Mouse (Mus musculus) frontal cortex, adult 2 months (tissue): ENCODE data around the gene Map3k4. TPM values are rescaled to one million over a fixed set of nuclear protein-coding genes. Genes with fewer than 3 reads are reported as not detected.

Source experiments
- DNase-seq, 2 experiments: peaks; one replicate each; pipeline ENCODE4 v3.0.0; 2022; ENCODE audit warnings: low spot score in 1 of 2; ENCODE audit errors: extremely low spot score in 1 of 2
- polyA plus RNA-seq: library from polyadenylated mRNA; depleted of rRNA; stranded (reverse); fragments of >200 nt; gene quantifications from 2 replicates; pipeline ENCODE4 v1.2.3, GENCODE M21; 2012; rRNA removed

The Map3k4 gene
- 25.7 and 29.0 TPM in 2 replicates for polyA plus RNA-seq

DNA sequence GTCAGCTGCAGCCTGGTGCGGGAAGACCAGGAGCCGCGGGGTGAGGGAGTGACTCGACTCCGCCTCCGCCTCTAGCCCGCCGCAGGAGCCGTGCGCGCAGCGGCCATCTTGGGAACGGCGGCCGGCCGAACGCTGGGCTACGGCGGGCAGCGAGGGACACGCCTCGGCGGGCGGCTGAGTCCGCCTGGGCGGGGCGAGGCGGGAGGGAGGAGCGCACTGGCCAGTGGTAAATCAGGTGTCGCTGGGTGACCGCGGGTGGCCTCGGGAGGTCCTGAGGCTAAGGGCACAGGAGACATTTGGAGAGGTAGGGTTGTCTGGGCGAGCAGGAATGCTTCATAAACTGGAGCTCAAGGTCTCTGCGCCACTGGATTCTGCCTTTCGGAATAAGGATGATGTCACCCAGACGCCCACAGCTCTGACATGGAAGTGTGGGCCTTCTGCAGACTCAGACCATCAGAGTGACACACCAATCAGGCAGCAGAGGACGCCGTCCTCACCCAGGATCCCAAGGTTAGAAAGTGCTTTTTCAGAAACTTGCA is at the start of gene Map3k4:
Map3k4 (minus strand) TSS at position 134 of the 539 bp plus-strand sequence.
- peak; percentile 77 to 93 for DNase-seq

DNA sequence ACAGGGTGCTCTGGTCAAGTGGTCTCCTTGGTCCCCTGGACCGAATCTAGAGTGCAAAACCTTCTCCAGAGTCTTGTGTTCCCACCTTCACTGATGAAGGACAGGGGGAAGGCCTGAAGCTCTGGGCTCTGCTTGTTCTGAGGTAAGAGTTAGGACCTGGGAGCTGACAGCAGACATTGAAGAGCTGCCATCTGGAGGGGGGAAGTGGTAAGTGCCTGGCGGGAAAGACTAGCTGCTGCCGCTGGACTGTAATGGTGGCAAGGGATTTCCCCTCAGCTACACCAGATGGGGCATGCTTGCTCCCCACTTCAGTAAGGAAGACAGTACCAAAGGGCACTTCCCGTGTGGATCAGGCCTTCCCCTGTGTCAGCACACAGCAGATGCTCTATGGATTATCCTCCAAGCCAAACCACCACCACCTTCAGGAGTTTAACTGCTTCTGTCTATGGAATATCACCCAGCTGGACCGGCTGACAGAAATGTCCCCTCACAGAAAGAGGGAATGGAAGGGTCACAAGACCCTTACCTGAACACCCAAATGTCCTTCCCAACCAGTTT is 48.9 kb upstream of the Map3k4 start:
- DNase-seq, result peak in 1 of 2 experiments; percentile 72

DNA sequence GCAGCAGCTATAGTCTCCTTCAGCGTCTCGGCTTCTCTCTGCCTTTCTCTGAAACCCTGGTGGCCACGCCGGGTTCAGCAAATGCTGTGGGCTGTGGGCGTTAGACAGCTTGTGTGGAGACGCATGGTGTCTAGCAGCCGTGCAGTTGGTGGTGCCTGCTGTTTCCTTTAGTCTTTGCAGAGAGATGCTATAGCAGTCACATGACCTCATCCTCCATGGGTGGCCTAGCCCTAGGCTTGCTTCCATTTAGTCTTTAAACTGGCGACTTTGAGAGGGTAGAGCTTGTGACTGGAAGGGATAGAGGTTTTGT is 45.8 kb upstream of the Map3k4 start:
- DNase-seq, result peak; percentile 11 to 49

DNA sequence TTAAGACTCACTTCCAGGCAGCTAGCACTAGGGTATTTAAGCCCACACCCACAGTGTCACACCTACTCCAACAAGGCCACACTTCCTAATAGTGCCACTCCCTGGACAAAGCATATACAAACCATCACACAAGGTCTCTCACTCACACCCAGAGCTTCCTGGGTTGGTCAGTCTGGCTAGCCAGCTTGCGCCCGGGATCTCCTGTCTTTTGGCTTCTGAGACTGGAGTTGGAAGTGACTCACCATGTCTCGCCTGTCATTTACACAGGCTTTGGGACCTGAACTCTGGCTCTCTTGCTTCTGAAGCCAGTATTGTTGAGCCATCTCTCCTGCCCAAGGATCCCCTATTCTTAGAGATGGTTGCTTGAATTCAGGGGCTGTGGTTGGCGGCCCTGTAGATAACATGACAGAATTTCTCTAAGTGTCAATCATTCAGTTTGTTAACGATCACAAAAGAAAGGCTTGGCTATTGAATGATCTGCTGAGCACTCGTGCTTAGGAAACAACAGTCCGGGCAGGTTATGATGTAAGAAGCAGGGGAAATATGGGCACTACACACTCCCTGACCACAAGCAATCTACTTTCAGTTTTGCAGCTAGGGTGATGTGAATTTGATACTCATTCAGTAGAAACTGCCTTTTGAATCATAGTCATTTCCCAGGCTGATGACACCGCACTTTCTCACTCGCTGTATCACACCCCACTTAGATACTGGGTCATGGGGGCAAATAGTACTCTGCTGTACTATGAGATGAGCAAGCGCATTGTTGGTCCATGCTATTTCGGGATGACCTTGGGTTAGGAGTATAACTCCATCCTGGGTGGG is 45.2 kb upstream of the Map3k4 start:
- DNase-seq, result no peak

DNA sequence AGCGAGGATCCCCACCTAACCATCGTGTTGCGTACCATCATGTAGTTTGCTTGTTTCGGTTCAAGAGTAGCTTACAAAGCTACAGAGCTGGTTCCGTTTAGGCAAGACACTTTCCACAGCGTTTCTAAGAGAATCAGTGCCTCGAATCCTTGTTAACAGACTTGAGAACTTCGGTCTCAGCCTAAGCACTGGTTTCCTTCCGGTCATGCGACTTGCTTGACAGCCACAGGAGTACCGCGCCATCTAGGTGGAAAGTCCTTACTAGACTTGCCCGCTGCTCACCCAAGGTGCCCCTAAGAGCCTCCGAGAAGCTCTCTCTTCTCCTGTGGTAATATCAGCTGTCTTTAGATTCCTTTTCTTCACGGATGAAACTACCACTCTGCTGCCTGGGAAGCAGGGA is 41.3 kb upstream of the Map3k4 start:
- no peak for DNase-seq

DNA sequence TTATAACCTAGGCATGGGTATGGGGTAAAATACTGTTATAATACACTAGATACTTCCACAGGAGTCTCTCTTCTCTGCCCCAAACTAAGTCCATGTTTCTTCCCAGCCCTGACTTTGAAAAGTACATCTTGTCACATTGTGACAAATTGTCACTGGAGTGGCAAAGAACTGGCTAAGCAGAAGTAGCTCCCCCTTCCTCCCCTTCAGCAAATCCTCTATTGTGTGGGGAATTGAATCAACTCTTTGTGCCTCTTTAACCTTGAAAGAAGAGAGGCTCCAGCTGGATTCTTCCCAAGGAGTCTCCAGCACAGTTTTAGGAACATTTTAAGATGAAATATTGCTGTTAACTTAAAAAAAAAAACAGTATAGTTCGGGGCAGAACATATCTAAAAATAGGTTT is 34.2 kb upstream of the Map3k4 start:
- no peak for DNase-seq

DNA sequence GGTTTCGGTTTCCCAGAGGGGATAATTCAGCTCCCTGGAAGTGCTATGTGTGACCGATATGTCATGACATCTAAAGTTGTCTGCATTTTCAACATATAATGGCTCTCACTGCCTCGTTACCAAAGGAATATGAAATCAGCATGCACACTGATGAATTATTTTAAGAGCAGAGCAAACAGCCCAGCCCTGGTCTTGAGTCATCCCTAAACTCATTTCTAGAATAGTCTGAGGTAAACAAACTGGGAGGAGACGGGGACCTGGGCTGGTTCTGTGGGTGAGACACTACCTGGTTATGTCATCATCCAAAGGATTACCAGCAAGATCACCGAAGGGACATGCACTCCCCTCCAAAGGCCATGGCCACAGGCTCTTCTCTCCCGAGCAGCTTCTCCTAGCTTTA is 33.0 kb upstream of the Map3k4 start:
- DNase-seq, result no peak

DNA sequence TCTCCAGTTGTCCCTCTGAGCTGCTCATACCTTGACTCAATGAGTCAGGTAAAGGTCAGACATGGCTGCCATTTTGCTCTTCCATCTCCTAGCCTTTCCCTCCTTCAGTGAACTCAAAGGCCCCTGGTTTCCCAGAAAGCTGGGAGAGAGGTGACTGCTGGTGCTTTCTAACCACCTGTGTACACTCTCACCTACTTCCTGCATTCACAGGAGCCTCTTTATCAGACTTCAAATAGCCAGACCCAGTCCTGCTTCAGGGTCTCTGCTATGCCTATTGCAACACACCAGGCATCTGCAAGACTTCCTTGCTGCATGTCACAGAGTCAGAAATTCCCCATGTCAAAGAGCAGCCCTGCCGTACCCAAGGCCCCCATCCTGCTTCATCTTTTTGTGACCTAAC is 28.9 kb upstream of the Map3k4 start:
- no peak for DNase-seq

DNA sequence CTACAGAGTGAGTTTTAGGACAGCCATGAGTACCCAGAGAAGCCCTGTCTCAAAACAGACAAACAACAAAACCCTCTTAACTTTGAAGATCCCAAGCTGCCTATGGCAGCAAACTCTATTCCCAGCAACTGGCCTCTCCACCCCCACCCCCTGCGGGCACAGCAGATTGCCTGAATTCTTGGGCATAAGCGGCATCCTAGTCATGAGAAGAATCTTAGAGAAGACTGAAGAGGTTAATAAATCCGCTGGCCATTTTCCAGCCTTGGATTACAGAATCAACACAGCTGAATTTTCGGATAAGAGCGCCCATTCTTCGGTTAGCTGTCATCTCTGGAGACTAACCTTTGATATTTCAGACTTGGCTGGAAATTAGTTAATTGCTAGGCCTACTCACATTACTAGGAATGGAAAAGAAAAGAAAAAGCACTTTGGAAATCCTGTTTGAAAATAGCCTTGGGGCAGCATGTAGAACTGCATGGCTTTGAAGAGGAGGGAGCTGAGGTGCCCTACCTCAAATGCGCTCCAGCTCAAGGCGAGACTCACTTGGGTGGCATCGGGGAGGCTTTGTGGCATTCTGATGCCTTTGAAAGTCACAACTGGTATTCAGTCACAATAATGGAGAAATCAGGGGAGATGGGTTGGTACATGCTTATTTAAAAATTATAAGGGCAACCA is 25.2 kb upstream of the Map3k4 start:
- no peak for DNase-seq

DNA sequence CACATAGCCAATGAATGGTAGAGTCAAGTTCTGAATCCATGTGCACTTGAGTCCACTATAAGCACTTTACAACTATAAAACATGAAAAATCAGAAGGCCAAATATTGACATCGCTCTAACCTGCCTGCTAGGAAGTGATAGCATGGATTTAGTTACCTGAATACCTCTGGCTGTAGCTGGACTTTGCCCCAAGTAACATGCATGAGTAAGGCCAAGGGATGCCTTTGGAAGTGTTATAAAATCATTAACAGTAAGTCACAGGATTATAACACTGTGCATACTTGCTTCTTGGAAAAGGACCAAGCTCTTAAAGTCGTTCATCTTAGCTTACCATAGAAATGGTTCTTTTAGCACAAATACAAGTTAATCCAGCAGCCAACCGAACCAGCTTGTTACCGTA is 18.6 kb upstream of the Map3k4 start:
- no peak for DNase-seq

DNA sequence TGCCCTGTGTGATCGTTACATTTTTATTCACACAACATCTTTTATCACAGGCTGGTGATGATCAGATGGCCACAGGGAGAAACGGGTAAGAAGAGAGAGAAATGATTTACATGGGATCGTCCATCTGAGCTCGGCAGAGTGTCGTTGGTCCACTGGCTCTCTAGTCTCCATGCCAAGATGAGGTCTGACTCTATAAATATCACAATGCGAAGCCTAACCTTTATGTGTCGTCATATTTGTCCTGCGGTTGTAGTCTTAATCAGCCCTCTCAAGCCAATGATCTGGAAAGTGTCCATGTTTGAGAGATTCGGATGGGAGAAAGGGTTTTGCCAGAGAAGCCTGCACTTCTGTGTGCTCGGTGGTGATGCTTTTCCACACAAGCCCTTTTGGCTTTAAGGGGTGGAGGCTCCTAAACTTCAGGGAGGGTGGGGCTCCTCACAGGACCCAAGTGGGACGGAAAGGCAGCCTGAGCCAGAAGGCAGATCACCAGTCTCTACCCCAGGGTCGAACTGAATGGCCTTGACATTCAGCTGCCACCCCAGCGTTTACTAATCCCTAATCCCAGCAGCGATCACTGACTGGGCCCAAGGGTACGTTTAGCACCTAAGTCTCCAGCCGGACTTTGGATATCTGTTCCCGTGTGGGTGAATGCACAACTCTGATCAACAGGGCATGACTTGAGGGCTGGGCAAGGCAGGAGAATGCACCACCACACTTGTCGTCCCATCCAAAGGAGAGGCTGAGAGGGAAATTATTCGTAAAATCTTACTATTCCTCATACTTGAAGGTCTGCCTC is 17.7 kb upstream of the Map3k4 start:
- DNase-seq, result no peak

DNA sequence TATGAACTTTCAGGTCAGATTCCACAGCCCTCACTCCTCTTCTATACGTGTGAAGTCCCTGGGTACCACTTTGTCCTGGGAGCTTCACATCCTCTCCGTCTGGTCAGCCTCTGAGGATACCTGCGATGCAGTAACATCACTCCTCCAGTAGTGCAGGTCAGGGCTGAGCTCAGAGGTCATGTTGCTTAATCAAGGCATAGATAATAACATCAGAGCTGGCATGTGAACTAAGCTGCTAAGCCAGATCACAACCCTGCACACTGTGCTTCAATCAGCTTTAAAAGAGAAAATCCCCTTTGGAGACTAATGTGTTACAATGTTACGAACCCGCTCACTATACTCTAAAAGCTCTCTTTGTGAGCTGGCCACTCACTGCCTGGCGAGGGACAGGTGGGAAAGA is 16.5 kb upstream of the Map3k4 start:
- no peak for DNase-seq

DNA sequence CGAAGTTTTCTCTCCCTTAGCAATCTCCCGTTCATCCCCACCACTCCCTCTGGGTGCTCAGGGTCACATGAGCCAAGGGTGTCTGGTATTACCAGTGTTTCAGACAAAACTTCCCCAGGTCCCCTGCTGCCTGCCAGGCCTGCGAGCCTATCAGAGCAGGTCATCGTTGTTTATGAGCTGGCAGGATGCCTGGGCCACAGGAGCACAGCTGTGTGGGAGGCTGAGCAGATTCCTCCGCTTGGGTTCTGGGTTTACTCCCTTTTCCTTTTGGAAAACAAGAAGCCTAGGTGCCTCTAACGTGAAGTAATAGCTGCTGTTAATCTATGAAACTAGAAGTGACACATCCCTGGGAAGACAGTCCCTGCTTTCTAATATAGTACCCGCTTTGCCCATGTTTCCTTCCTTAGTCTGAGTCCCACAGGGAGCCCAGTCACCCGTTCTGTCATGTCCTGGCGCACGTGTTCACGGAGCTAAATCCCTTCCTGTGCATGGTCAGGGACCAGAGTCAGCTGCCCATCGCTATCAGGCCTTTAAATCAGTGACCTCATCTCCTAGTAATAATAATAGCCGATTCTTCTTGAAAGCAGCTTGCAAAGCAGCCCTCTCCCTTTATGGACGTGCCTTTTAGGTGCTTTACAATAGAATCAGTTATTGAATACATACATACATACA is 9.4 kb upstream of the Map3k4 start:
- DNase-seq, result no peak

DNA sequence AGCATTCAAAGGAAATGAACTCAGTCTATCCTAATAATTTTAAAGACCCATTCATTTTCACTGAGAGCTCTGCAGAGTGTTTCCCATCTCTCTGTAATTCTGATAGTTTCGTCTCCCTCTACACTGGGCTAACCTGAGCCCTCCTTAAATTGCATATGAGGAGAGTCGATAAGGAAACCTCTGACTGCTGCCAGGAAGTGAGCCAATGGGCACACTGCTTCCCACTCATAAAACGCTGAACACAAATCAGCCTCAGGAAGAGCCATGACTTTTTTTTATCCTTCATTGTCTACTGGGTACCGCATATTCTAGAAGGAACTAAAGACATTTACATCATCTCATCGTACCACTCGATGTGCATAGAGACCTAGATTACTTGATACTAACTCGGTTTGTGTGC is 1.2 kb upstream of the Map3k4 start:
- DNase-seq, result no peak

DNA sequence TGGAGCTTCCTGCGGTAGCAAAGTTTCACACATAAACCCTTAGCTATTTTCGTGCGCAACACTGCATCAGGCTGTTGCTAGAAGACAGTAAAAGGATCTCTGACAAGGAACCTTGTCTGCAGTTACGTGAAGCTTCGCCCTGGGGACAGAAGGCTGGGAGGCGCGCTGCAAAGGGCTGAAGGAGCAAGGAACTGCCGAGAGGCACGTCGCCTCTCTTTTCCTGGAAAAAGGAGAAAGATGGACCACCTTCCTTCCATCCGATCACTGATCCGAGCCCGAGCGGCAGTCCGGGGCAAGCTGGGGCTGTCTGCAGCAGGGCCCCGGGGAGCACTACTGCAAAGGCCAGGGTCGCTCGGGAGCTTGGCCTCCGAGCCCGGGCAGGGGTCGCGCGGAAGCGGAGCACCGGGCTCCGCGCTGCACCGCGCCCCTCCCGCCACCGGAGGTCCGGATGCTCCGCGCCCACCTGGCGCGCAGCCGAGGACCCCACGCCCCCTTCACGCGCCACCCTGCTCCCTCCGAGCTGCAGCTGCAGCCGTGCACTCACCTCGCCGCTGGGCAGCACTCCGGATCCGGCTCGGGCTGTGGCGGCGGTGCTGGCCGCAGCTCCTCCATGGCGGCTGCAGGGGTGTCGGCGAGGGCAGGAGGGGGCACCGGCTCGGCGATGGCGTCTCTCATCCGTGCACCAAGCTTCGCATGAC is 493 bp downstream of the Map3k4 start:
- peak in 1 of 2 experiments; percentile 52 for DNase-seq

DNA sequence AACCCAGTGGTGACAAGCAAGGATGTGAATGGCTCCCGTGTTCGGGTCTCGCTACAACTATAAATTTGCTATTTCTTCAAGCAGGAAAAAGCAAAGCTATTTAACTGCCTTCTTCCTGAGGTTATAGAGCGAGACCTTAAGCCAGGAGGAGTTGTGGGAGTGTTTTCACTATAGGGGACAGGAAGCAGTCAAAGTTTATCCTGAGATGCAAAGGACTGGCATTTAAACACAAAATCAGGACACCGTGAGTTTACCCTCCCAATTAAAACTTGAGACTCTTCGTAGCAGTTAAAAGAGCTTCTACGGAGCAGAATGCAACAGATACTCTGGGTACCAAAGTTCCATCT is 1.0 kb downstream of the Map3k4 start:
- no peak for DNase-seq

DNA sequence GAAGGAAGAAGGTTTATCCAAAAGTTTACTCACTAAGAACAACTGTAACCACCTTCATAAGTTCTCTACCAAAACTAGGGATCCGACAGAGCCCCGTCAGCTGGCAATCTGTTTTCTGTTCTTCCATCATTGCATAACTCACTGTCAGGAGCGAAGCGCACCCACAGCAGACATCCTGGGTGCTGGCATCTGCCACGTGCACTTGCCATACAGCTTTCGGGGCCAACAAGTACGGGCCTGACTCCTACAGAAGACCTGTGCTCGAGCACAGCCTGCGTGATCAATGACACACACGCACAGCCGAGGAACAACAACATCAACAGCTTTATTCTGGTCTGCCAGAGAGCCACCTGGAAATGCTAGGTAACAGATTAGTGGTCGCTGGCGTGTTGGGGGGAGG is 2.3 kb downstream of the Map3k4 start:
- peak in 1 of 2 experiments; percentile 49 for DNase-seq

DNA sequence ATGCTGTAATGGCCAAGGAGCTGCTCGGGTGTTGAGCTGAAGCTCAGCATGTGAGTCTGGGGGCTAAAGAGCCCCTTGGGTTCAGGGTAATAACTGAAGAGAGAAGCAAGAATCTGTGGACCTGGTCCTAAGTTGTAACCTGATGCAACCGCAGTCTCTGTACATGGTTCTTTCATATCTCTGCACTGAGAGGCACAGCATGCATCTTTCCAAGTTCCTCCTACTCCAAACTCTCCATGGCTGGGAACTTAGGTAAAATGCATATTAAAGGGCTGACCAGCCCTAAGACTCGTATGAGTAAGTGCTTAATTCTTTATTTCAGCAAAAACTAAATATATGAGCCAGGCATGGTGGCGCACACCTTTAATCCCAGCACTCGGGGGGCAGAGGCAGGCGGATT is 6.3 kb downstream of the Map3k4 start:
- DNase-seq, result no peak

DNA sequence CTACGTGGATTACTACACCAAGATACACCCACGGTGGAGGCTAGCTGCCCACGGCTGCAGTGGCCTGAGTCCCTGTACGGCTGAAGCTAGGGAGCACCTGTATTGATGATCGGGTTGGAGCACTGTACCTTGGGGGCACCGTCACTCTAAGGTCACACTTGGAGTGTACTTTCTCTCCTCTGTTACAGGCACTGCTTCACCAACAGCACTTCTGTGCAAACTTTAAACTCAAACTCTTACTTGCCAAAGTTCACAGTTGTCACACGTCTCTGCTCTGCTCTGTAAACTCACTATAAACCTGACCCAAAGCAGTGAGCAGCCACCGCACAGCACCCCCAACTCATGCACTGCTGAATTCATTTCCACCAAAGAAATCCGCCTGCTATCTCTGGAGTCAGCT is 9.1 kb downstream of the Map3k4 start:
- DNase-seq, result no peak

DNA sequence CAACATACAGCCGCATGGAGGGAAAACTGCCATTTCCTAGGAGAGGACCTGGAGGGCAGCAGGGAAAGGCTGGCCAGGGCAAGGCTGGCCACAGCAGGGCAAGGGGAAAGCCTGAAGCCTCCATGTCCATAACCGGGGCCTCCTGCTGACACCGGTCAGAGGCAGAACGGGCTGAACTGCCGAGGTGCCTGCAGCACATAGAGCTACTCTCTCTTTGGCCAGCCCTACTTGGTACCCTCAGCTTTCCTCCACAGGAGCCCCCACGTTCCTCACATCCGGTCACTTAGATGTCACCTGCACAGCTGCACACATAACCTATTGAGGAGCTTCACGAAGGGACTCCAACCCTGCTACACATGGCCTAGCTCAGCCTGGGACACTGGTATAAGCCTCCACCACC is 9.5 kb downstream of the Map3k4 start:
- DNase-seq, result no peak
